Mouse (Mus musculus): ENCODE results near the gene Cadm3.

The Cadm3 gene

DNA sequence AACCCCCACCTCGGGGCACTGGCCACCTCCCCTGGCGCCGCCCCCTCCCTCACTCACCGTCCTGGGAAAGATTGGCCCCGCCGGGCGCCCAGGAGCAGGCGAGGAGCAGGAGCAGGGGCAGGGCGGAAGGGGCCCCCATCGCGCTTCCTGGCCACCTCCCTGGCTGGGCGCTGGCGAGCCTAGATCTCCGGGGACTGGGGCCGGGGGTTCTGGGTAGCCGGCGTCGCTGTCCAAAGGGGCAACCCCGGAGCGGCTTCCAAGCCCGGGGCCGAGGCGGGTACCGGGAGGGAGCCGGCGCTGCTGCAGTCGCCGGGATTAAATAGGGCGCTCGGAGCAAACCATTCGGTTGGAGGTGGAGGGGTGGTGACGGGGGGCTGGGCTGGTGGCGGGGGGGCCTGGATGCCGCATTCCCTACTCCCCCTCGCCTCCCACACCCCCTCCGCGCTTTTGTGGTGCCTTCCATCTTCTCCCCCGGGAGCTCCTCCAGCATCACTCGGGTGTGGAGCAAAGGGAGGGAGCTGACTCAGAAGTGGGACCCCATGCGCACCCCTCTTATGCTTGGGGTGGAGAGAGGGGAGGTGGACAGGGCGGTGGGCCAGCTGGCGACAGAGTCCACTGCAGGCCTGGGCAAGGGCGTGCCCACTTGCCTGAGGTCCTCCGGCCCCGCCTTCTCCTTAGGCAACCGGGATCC lies at the start of gene Cadm3:
Gene Cadm3 (minus strand): TSS at position 340 of the 691 bp plus-strand sequence.
- no peak for DNase-seq (ENCODE audit: low spot score)

DNA sequence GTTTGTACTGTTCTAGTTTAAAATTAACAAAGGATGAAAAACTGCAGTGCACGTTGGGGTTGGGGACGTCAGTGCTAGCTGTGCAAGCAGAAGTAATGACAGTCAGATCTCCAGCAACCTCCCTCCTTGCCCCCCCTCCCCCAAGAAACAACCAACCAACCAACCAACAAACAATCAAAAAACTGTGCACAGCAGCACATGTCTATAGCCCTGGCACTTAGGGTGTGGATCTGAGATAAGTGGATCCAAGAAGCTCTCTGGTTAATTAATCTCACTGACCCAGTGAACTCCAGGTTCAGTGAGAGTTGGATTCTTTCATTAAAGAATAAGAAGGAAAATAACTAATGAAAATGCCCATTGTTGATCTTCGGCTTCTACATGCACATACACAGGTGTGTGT lies 47.1 kb upstream of the Cadm3 start:
- no peak for DNase-seq (ENCODE audit: low spot score)

DNA sequence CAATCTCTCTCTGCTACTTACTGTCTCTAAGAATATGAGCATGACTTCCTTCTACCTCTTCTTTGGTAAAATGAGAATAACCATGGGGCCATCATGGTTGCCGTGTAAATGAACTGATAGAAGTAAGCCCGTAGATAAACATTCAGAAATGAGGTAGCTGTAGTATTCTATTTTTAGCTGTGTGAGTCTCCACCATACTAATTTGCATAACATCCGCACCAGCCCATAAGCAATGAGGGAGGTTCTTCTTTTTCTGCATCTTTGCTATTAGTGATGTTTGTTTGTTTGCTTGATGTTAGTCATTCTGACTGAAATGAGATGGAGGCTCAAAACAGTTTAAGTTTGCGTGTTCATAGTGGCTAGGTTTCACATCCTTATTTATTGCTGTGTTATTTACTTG lies 44.4 kb upstream of the Cadm3 start:
- no peak for DNase-seq (ENCODE audit: low spot score)

- no peak for DNase-seq (ENCODE audit: low spot score)
These were observed 41.6 kb upstream of the Cadm3 start for GRCm38 (mm10) chr1:173409066-173409465.

GRCm38 (mm10) chr1:173404696-173405309 lies 37.3 kb upstream of the Cadm3 start:
- DNase-seq (ENCODE audit: low spot score) = no peak

DNA sequence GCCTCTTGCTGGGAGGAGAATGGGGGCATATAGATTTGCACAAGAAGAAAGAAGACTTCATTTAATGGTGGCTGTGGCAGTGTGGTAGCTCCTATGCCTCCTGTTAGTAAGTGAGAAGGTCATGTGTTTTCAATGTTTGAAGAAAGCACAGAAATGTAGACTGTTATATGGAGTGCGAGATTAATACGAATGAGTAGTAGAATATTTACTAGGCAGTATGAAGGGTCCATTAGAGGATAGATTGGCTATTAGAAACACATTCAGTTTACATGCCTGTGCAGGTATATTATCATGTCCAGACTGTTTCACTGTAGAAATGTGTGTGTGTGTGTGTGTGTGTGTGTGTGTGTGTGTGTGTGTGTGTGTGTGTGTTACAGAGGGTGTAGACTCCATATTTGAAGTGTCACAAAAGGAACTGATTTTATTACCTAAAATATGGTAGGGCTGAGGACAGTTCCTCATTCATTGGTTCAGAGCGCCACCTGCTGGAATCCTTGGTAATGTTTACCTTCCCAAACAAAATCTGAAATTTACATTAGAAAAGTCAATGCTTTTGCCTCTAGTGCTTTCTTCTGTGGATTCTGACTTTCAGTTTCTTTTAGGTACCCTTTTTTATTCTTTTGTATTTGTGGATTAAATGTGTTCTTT lies 31.0 kb upstream of the Cadm3 start:
- DNase-seq (ENCODE audit: low spot score) = peak; percentile 69

GRCm38 (mm10) chr1:173391754-173392153 lies 24.3 kb upstream of the Cadm3 start:
- no peak for DNase-seq (ENCODE audit: low spot score)

DNA sequence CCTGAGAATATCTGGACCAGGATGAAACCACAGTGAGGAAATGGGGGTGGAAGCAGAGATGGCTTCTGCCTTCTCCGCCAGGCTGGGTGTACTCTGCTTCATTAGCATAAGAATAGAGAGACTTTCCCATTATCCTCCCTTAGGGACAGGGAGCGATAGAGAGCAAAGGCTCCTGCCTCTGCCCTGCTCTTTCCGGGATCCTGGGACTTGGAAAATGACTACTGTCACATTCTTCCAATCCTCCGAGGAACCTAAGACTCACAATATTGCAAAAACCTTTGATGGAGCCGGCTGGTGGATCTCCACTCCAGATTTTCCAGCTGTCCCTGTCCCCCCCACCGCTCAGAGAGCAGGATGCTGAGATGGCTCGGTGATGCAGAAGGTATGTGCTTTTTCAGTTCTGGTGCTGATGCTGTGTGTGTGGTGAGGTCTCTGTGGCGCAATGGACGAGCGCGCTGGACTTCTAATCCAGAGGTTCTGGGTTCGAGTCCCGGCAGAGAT lies 22.5 kb upstream of the Cadm3 start:
- DNase-seq (ENCODE audit: low spot score) = no peak

- no peak for DNase-seq (ENCODE audit: low spot score)
These were observed 21.9 kb upstream of the Cadm3 start for GRCm38 (mm10) chr1:173389431-173389830.

DNA sequence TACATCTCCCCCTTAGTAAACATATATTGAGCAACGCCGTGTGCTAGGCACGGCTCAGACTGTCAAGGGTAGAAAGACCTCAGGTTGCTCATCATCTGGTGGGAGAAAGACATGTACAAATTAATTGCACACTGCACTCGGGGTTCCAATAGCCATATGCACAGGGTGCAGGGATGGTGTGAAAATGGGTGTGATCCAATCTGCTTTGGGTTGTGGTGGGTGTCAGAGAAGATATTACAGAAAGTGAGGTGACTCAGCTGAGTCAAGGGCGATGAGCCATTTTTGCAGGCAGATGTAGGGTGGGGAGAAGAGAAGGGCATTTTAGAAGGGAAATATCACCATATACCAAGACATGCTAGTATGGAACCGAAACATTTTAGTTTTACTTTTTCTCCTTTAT lies 13.9 kb upstream of the Cadm3 start:
- no peak for DNase-seq (ENCODE audit: low spot score)

- DNase-seq (ENCODE audit: low spot score) = peak; percentile 31
These were observed 10.1 kb upstream of the Cadm3 start for GRCm38 (mm10) chr1:173377380-173378112.

DNA sequence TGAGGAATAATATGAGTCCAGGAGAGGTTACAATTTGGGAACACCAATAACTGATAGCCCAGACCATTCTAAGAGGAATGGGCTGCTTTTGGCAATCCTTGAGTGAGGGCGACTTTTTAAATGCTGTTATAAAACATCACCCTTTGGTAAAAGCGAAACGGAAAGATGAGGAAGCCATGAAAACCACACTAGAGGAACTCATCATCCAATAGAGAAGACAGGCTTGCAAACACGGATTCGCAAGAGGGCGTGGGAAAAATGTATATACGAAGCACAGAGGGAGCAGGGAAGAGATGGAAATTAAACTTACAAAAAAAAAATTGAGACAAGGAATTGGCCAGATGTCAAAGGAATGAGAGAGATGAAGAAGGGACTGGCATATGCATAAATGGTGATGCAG lies 6.5 kb upstream of the Cadm3 start:
- DNase-seq (ENCODE audit: low spot score) = no peak

- no peak for DNase-seq (ENCODE audit: low spot score)
These were observed 4.1 kb upstream of the Cadm3 start for GRCm38 (mm10) chr1:173371586-173371985.

- no peak for DNase-seq (ENCODE audit: low spot score)
These were observed 3.0 kb upstream of the Cadm3 start for GRCm38 (mm10) chr1:173370456-173370855.

DNA sequence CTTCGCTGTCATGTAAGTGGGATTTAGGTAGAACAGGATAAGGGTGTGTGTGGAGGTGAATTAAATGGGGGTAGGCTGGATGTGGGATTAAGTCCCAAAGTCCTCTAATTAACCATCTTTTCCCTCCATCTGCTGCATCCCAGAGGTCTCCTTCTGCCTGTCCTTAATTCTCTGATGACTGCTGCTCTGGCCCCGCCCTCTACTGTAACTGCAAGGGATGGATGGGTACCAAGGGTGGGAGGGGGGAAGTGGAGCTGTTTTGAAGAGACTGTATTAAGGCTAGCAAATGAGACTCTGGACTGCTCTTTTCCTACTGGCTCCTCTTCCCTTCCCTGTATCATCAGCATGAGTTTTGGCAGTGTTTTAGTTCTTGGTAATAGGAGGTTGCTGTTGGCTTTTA lies 2.1 kb upstream of the Cadm3 start:
- DNase-seq (ENCODE audit: low spot score) = no peak

DNA sequence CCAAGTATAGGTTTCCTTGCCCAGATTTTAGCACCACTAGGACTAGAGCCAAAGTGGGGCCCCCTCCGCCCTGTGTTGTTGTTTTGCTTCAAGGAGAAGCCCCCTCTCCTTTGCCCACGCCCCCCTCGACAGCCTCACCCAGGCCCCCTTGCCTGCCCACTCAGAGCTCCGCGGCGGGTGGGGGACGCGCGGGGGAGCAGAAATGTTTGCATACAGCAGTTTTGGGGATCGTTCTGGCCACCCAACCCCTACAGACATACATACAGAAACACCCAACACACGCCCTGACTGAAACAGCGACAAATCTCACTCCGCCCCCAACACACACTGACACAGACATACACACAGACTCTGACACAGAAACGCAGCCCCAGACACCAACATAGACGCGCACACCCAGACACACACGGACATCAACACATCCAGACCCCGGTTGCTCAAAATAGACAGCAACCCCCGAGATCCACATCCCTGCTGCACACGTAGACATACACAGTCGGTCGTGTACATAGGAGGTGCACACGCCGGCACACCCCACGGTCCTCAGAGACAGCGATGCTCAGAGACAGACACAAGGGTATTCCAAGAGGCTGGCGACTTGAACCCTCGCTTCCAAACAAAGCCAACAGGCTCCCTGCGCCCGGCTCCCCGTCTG lies 667 bp downstream of the Cadm3 start:
- no peak for DNase-seq (ENCODE audit: low spot score)

DNA sequence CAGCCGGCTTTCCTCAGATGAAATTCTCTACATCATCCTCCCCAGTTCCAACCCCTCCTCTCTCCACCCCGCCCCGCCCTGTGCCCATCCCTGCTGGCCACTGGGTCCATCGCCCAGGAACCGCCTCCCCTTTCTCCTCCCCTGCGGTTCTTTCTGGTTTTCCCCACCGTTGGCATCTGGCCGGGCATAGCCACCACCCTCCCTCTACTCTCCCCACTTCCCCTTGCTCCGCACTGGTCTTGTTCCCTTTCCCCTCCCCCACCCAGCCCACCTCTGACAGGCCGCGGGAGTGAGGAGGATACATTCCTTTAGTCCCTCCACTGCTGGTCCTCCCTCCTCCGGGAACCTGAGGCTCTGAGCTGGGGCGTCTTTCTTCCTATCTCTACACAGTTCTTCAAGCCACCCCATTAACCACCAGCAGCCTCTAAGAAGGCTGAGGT lies 1.5 kb downstream of the Cadm3 start:
- DNase-seq (ENCODE audit: low spot score) = no peak

- no peak for DNase-seq (ENCODE audit: low spot score)
These were observed 3.2 kb downstream of the Cadm3 start for GRCm38 (mm10) chr1:173364125-173364800.

GRCm38 (mm10) chr1:173363436-173363835 lies 4.1 kb downstream of the Cadm3 start:
- DNase-seq (ENCODE audit: low spot score) = no peak

DNA sequence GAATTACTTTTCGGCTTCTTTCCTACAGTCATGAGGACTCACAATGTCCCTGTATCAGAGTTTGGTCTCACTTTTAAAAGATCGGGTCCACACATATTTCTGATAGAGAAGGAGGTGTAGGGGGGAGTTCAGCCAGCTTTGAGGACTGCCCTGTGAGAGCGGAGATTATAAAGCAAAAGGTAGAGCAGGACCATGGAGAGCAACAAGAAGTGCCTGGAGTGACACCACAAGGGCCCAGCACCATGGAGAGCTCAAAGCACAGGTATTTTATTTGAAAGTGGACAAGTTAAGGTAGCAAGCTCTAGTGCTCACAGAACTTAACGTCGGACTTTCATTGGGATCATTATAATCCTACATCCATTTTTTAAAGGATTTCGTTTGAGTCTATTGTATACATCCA lies 5.8 kb downstream of the Cadm3 start:
- peak; percentile 56 for DNase-seq (ENCODE audit: low spot score)

- no peak for DNase-seq (ENCODE audit: low spot score)
These were observed 7.8 kb downstream of the Cadm3 start for GRCm38 (mm10) chr1:173359590-173360290.

Measured in c-Kit-positive CD71-positive TER-119-positive erythroid progenitor cells, embryonic 14.5 days (primary cell).